Comparison of ENCODE assay signal across 8 mouse cellular contexts in genomic region chr5:3340340-3341058, GRCm38 (mm10). TPM values are rescaled to one million over a fixed set of nuclear protein-coding genes. Genes with fewer than 3 reads are reported as not detected.
DNase-seq lines count a peak whose midpoint lies in the region; ATAC-seq and TF ChIP-seq lines count a peak whose summit lies in the region.
"Not testable (repeated sequence)": the region's sequence is repeated elsewhere in the genome, so short reads cannot be mapped to it uniquely, and the experiment has no call there.

No protein-coding gene starts in this region.

- peak; percentile 29 for DNase-seq in 3T3-L1 (ENCODE audit: low read depth, low spot score)
- not testable (repeated sequence) for DNase-seq in forebrain, embryonic 11.5 days (ENCODE audit: low spot score); liver, adult 2 months (ENCODE audit: extremely low read depth, low read depth, low spot score)
- peak; percentile 14 for DNase-seq in kidney, adult 2 months
- DNase-seq in midbrain, embryonic 11.5 days (ENCODE audit: low spot score, missing footprints): peak; percentile 88

- H3K27ac ChIP-seq in bone marrow, adult 2 months (ENCODE audit: control insufficient read depth, insufficient read depth, low read depth, low read length, poor library complexity); forebrain, embryonic 11.5 days (ENCODE audit: low read depth, low read length); kidney, adult 2 months (ENCODE audit: insufficient read depth, low read depth, low read length); liver, adult 2 months (replicated peaks; ENCODE audit: insufficient read depth, low read depth, low read length); midbrain, embryonic 11.5 days (ENCODE audit: low read depth, low read length); small intestine, adult 2 months (ENCODE audit: insufficient read depth, low read depth, low read length): not testable (repeated sequence)
- H3K27ac ChIP-seq in heart, embryonic 15.5 days: peak overlapping the region; percentile 94

- H3K9me3 ChIP-seq in forebrain, embryonic 11.5 days (ENCODE audit: control insufficient read depth, low read length); heart, embryonic 15.5 days (replicated peaks); midbrain, embryonic 11.5 days (ENCODE audit: control insufficient read depth, low read length): not testable (repeated sequence)

- not testable (repeated sequence) for H3K79me2 ChIP-seq in liver, adult 2 months (ENCODE audit: control insufficient read depth, insufficient read depth, low read length)

- not testable (repeated sequence) for TF ChIP-seq POLR2A in bone marrow, adult 2 months (IDR thresholded peaks at IDR 0.05; ENCODE audit: borderline replicate concordance, control insufficient read depth, low read depth, low read length); kidney, adult 2 months (IDR thresholded peaks at IDR 0.05; ENCODE audit: low read depth, low read length); liver, adult 2 months (IDR thresholded peaks at IDR 0.05; ENCODE audit: extremely low read depth, insufficient read depth, low read length); small intestine, adult 2 months (IDR thresholded peaks at IDR 0.05; ENCODE audit: low read depth, low read length)

- H3K4me3 ChIP-seq in bone marrow, adult 2 months (replicated peaks; ENCODE audit: control insufficient read depth, low read depth, low read length): peak overlapping the region; percentile 93
- peak overlapping the region; percentile 52 for H3K4me3 ChIP-seq in forebrain, embryonic 11.5 days (ENCODE audit: low read depth, low read length)
- peak overlapping the region; percentile 84 for H3K4me3 ChIP-seq in heart, embryonic 15.5 days
- peak overlapping the region; percentile 64 for H3K4me3 ChIP-seq in kidney, adult 2 months (ENCODE audit: insufficient read depth, low read depth, low read length)
- H3K4me3 ChIP-seq in liver, adult 2 months (ENCODE audit: insufficient read depth, low read depth, low read length): peak overlapping the region; percentile 94
- H3K4me3 ChIP-seq in midbrain, embryonic 11.5 days (ENCODE audit: low read depth, low read length): peak overlapping the region; percentile 56
- H3K4me3 ChIP-seq in small intestine, adult 2 months (ENCODE audit: low read depth, low read length): peak overlapping the region; percentile 71

- 1% methylated on average over 15 of the region's 15 CpGs for WGBS in bone marrow, adult 2 months
- WGBS in forebrain, embryonic 11.5 days: 2% methylated on average over 15 of the region's 15 CpGs
- 4% methylated on average over 15 of the region's 15 CpGs for WGBS in heart, embryonic 15.5 days
- 11% methylated on average over 15 of the region's 15 CpGs for WGBS in kidney, adult 2 months
- 7% methylated on average over 15 of the region's 15 CpGs for WGBS in liver, adult 2 months
- 3% methylated on average over 15 of the region's 15 CpGs for WGBS in midbrain, embryonic 11.5 days
- WGBS in small intestine, adult 2 months: 3% methylated on average over 15 of the region's 15 CpGs

- ATAC-seq in forebrain, embryonic 11.5 days (replicated peaks; ENCODE audit: low FRiP score); heart, embryonic 15.5 days (replicated peaks; ENCODE audit: insufficient number of reproducible peaks, insufficient read depth, low FRiP score, low read depth); midbrain, embryonic 11.5 days (ENCODE audit: low FRiP score): not testable (repeated sequence)

- TF ChIP-seq CTCF in bone marrow, adult 2 months (IDR thresholded peaks at IDR 0.05; ENCODE audit: control insufficient read depth, insufficient read depth, low read length); kidney, adult 2 months (conservative IDR thresholded peaks at IDR 0.05; ENCODE audit: insufficient read depth, insufficient read length, low read depth, low read length); liver, adult 2 months (IDR thresholded peaks at IDR 0.05; ENCODE audit: low read depth, low read length); small intestine, adult 2 months (IDR thresholded peaks at IDR 0.05; ENCODE audit: extremely low read depth, insufficient read length, insufficient replicate concordance, low read depth, low read length): not testable (repeated sequence)

- not testable (repeated sequence) for H3K36me3 ChIP-seq in forebrain, embryonic 11.5 days (ENCODE audit: control insufficient read depth, insufficient read depth, low read length); heart, embryonic 15.5 days; kidney, adult 2 months (ENCODE audit: control insufficient read depth, insufficient read depth, low read length); liver, adult 2 months (ENCODE audit: control insufficient read depth, insufficient read depth, low read length); midbrain, embryonic 11.5 days (ENCODE audit: control insufficient read depth, insufficient read depth, low read length); small intestine, adult 2 months (ENCODE audit: control insufficient read depth, insufficient read depth, low read length)

- peak overlapping the region; percentile 63 for H3K9ac ChIP-seq in forebrain, embryonic 11.5 days (ENCODE audit: low read length)
- H3K9ac ChIP-seq in heart, embryonic 15.5 days: peak overlapping the region; percentile 83
- peak overlapping the region; percentile 94 for H3K9ac ChIP-seq in liver, adult 2 months (ENCODE audit: low read depth, low read length)
- H3K9ac ChIP-seq in midbrain, embryonic 11.5 days (ENCODE audit: low read length): peak overlapping the region; percentile 69; the same call in 1 of the 2 replicates

- H3K27me3 ChIP-seq in forebrain, embryonic 11.5 days (ENCODE audit: control insufficient read depth, insufficient read depth, low read length); heart, embryonic 15.5 days; kidney, adult 2 months (replicated peaks; ENCODE audit: control insufficient read depth, insufficient read depth, low read length); liver, adult 2 months (ENCODE audit: control insufficient read depth, insufficient read depth, low read length); midbrain, embryonic 11.5 days (ENCODE audit: control insufficient read depth, insufficient read depth, low read length); small intestine, adult 2 months (ENCODE audit: control insufficient read depth, insufficient read depth, low read length): not testable (repeated sequence)

- peak overlapping the region; percentile 57 for H3K4me2 ChIP-seq in forebrain, embryonic 11.5 days (ENCODE audit: low read depth, low read length, severe bottlenecking)
- H3K4me2 ChIP-seq in heart, embryonic 15.5 days: peak overlapping the region; percentile 83
- H3K4me2 ChIP-seq in midbrain, embryonic 11.5 days: peak overlapping the region; percentile 95

- H3K4me1 ChIP-seq in bone marrow, adult 2 months (ENCODE audit: control insufficient read depth, insufficient read depth, low read length); forebrain, embryonic 11.5 days (replicated peaks; ENCODE audit: control insufficient read depth, insufficient read depth, low read length); heart, embryonic 15.5 days (replicated peaks); kidney, adult 2 months (ENCODE audit: control insufficient read depth, insufficient read depth, low read length); liver, adult 2 months (ENCODE audit: control insufficient read depth, insufficient read depth, low read length); midbrain, embryonic 11.5 days (ENCODE audit: control insufficient read depth, insufficient read depth, low read length); small intestine, adult 2 months (ENCODE audit: control insufficient read depth, insufficient read depth, insufficient read length, low read length): not testable (repeated sequence)

RNA-seq across cellular contexts. Expression of gene Cdk6, which starts 0.8 kb away (rescaled TPM):
- 10.8 and 31.0 TPM in 2 replicates for polyA plus RNA-seq in bone marrow, adult 2 months (2011; ENCODE audit: insufficient read depth, insufficient read length, low replicate concordance, missing spikeins)
- 21.3 and 24.5 TPM in 2 replicates for polyA plus RNA-seq in forebrain, embryonic 11.5 days (2014; fragmentation: Nextera tagmentation; extraction: Ambion mirVana)
- 31.7 and 45.4 TPM in 2 replicates for polyA plus RNA-seq in heart, embryonic 15.5 days (2015; fragmentation: Nextera tagmentation; extraction: Ambion mirVana)
- 6.0 and 7.8 TPM in 2 replicates for polyA plus RNA-seq in kidney, adult 2 months (2012; rRNA removed)
- total RNA-seq in liver, adult 2 months (2014; rRNA removed): 9.1 and 9.9 TPM in 2 replicates
- 4.6 and 6.1 TPM in 2 replicates for polyA plus RNA-seq in liver, adult 2 months (2012; rRNA removed)
- polyA plus RNA-seq in midbrain, embryonic 11.5 days (2014; fragmentation: Nextera tagmentation; extraction: Ambion mirVana): 13.4 and 15.3 TPM in 2 replicates
- polyA plus RNA-seq in small intestine, adult 2 months (2012; rRNA removed): 3.6 and 7.7 TPM in 2 replicates
